Mouse (Mus musculus) MEL (cell line): ENCODE results near the gene Selplg. TPM values are rescaled to one million over a fixed set of nuclear protein-coding genes. Genes with fewer than 3 reads are reported as not detected.

ENCODE experiments used
- DNase-seq: peaks from one replicate; pipeline ENCODE4 v3.0.0; 2011; ENCODE audit warnings: low read depth, low spot score
- H3K27ac ChIP-seq: 2 replicates; pipeline ENCODE4 v1.5.1; 2012; ENCODE audit warnings: low read depth, mild to moderate bottlenecking, control low read depth, low read length, moderate library complexity; ENCODE audit not compliant: control insufficient read depth
- H3K27me3 ChIP-seq, 2 experiments: fragments of 150-350 bp in 1 of 2; sonication (generic) in 1 of 2; 2 replicates each; pipeline ENCODE4 v1.6.1; 2012; ENCODE audit warnings: low read length in 2 of 2, mild to moderate bottlenecking in 2 of 2, improper control_type of control experiment in 1 of 2, moderate library complexity in 1 of 2; ENCODE audit not compliant: insufficient read depth in 2 of 2, control insufficient read depth in 1 of 2
- H3K36me3 ChIP-seq, 2 experiments: 2 replicates each; pipeline ENCODE4 v1.6.1; 2012 to 2014; ENCODE audit warnings: low read length in 2 of 2, improper control_type of control experiment in 1 of 2, inconsistent platforms in 1 of 2, mild to moderate bottlenecking in 1 of 2; ENCODE audit not compliant: insufficient read depth in 2 of 2, control insufficient read depth in 1 of 2
- H3K4me1 ChIP-seq, 2 experiments: fragments of 150-350 bp in 1 of 2; sonication (generic) in 1 of 2; 2 replicates each; pipeline ENCODE4 v1.6.1; 2012; ENCODE audit warnings: low read length in 2 of 2, improper control_type of control experiment in 1 of 2, mild to moderate bottlenecking in 1 of 2; ENCODE audit not compliant: insufficient read depth in 2 of 2, control insufficient read depth in 1 of 2
- H3K4me3 ChIP-seq, 2 experiments: fragments of 150-350 bp in 1 of 2; sonication (generic) in 1 of 2; 2 replicates each; pipeline ENCODE4 v1.5.1; 2012; ENCODE audit warnings: low read depth in 2 of 2, low read length in 2 of 2, mild to moderate bottlenecking in 2 of 2, moderate library complexity in 2 of 2, control low read depth in 1 of 2, improper control_type of control experiment in 1 of 2; ENCODE audit not compliant: control insufficient read depth in 1 of 2, insufficient read depth in 1 of 2
- H3K79me2 ChIP-seq: 2 replicates; pipeline ENCODE4 v1.6.1; 2012; ENCODE audit warnings: mild to moderate bottlenecking, low read length, moderate library complexity; ENCODE audit not compliant: control insufficient read depth, poor library complexity, insufficient read depth
- H3K9ac ChIP-seq: 2 replicates; pipeline ENCODE4 v1.6.1; 2012; ENCODE audit warnings: low read depth, mild to moderate bottlenecking, control low read depth, low read length, moderate library complexity; ENCODE audit not compliant: control insufficient read depth, poor library complexity, severe bottlenecking
- H3K9me3 ChIP-seq: fragments of 150-350 bp; sonication (generic); replicated peaks from 2 replicates; pipeline ENCODE4 v1.6.1; 2012; ENCODE audit warnings: mild to moderate bottlenecking, low read length, improper control_type of control experiment, moderate library complexity; ENCODE audit not compliant: insufficient read depth
- BHLHE40 ChIP-seq: IDR thresholded peaks from 2 replicates; pipeline ENCODE4 v1.6.1; 2012; ENCODE audit warnings: low read depth, mild to moderate bottlenecking, inconsistent platforms, low read length, improper control_type of control experiment, borderline replicate concordance
- CTCF ChIP-seq, 3 experiments: IDR thresholded peaks in 2 of 3; conservative IDR thresholded peaks in 1 of 3; 2 replicates each; pipeline ENCODE4 v1.5.1; 2011 to 2012; ENCODE audit warnings: low read length in 3 of 3, low read depth in 2 of 3, mild to moderate bottlenecking in 2 of 3, improper control_type of control experiment in 1 of 3, inconsistent platforms in 1 of 3, mixed read lengths in 1 of 3, moderate library complexity in 1 of 3; ENCODE audit not compliant: control insufficient read depth in 1 of 3, insufficient read depth in 1 of 3, poor library complexity in 1 of 3, severe bottlenecking in 1 of 3
- EP300 ChIP-seq, 2 experiments: IDR thresholded peaks; 2 replicates each; pipeline ENCODE4 v1.6.1; 2011; ENCODE audit warnings: improper control_type of control experiment in 2 of 2, low read length in 2 of 2, low read depth in 1 of 2, mild to moderate bottlenecking in 1 of 2
- GABPA ChIP-seq: IDR thresholded peaks from 2 replicates; pipeline ENCODE4 v1.6.1; 2012; ENCODE audit warnings: low read depth, mild to moderate bottlenecking, inconsistent platforms, low read length, improper control_type of control experiment, moderate library complexity
- MAX ChIP-seq: IDR thresholded peaks from 2 replicates; pipeline ENCODE4 v1.6.1; 2011; ENCODE audit warnings: low read length, improper control_type of control experiment
- MEF2A ChIP-seq: IDR thresholded peaks from 2 replicates; pipeline ENCODE4 v1.6.1; 2014; ENCODE audit warnings: low read depth, mild to moderate bottlenecking, inconsistent platforms, low read length, improper control_type of control experiment; ENCODE audit not compliant: poor library complexity, insufficient replicate concordance, severe bottlenecking; ENCODE audit errors: extremely low read depth
- MXI1 ChIP-seq: IDR thresholded peaks from 2 replicates; pipeline ENCODE4 v1.6.1; 2011; ENCODE audit warnings: mild to moderate bottlenecking, low read depth, low read length, improper control_type of control experiment
- MYB ChIP-seq: IDR thresholded peaks from 2 replicates; pipeline ENCODE4 v1.6.1; 2011; ENCODE audit warnings: mild to moderate bottlenecking, low read depth, low read length, improper control_type of control experiment
- NELFE ChIP-seq: IDR thresholded peaks from 2 replicates; pipeline ENCODE4 v1.6.1; 2011; ENCODE audit warnings: low read depth, low read length, improper control_type of control experiment
- NRF1 ChIP-seq: IDR thresholded peaks from 2 replicates; pipeline ENCODE4 v1.6.1; 2014; ENCODE audit warnings: low read depth, mild to moderate bottlenecking, inconsistent platforms, low read length, improper control_type of control experiment, moderate library complexity; ENCODE audit not compliant: poor library complexity, insufficient read depth, severe bottlenecking
- POLR2AphosphoS2 ChIP-seq: IDR thresholded peaks from 2 replicates; pipeline ENCODE4 v1.6.1; 2011; ENCODE audit warnings: low read length, improper control_type of control experiment
- POLR2AphosphoS5 ChIP-seq: IDR thresholded peaks from 2 replicates; pipeline ENCODE4 v1.6.1; 2012; ENCODE audit warnings: low read depth, borderline replicate concordance, mild to moderate bottlenecking, inconsistent platforms, low read length, moderate library complexity, mixed read lengths
- RCOR1 ChIP-seq: IDR thresholded peaks from 2 replicates; pipeline ENCODE4 v1.6.1; 2012; ENCODE audit warnings: low read depth, mild to moderate bottlenecking, inconsistent platforms, low read length, improper control_type of control experiment
- SMC3 ChIP-seq: IDR thresholded peaks from 2 replicates; pipeline ENCODE4 v1.6.1; 2011; ENCODE audit warnings: low read depth, low read length, improper control_type of control experiment
- TAL1 ChIP-seq: IDR thresholded peaks from 2 replicates; pipeline ENCODE4 v1.6.1; 2012; ENCODE audit warnings: mild to moderate bottlenecking, inconsistent platforms, low read length, moderate library complexity, mixed read lengths
- TCF12 ChIP-seq: IDR thresholded peaks from 2 replicates; pipeline ENCODE4 v1.6.1; 2014; ENCODE audit warnings: low read depth, mild to moderate bottlenecking, inconsistent platforms, low read length, improper control_type of control experiment, moderate library complexity
- UBTF ChIP-seq: IDR thresholded peaks from 2 replicates; pipeline ENCODE4 v1.6.1; 2012; ENCODE audit warnings: low read depth, mild to moderate bottlenecking, inconsistent platforms, low read length, improper control_type of control experiment, moderate library complexity, borderline replicate concordance; ENCODE audit not compliant: insufficient read depth
- USF2 ChIP-seq, 2 experiments: IDR thresholded peaks; 2 replicates each; pipeline ENCODE4 v1.6.1; 2011 to 2012; ENCODE audit warnings: improper control_type of control experiment in 2 of 2, low read length in 2 of 2, borderline replicate concordance in 1 of 2, inconsistent platforms in 1 of 2, low read depth in 1 of 2, mild to moderate bottlenecking in 1 of 2; ENCODE audit not compliant: insufficient read depth in 1 of 2
- ZKSCAN1 ChIP-seq: IDR thresholded peaks from 2 replicates; pipeline ENCODE4 v1.6.1; 2012; ENCODE audit warnings: low read depth, mild to moderate bottlenecking, inconsistent platforms, low read length, improper control_type of control experiment, moderate library complexity
- polyA plus RNA-seq, 2 experiments: library from polyadenylated mRNA; stranded (reverse) in 1 of 2; unstranded in 1 of 2; fragments of >175 nt in 1 of 2; fragments of >200 nt in 1 of 2; gene quantifications; 2 replicates each; pipeline versions ENCODE4 v1.2.1 to v1.2.4; 2012; ENCODE audit warnings: low replicate concordance in 2 of 2, low read depth in 1 of 2; ENCODE audit not compliant: insufficient read length in 2 of 2, insufficient read depth in 1 of 2, missing spikeins in 1 of 2
- total RNA-seq: library from RNA; depleted of rRNA; stranded (reverse); fragments of 300-350 nt; gene quantifications from 2 replicates; pipeline ENCODE4 v1.2.3, GENCODE M21; 2012

Selplg gene
- total and polyA plus RNA-seq, 3 experiments, result 24.2 to 48.2 TPM; not detected in 1

DNA sequence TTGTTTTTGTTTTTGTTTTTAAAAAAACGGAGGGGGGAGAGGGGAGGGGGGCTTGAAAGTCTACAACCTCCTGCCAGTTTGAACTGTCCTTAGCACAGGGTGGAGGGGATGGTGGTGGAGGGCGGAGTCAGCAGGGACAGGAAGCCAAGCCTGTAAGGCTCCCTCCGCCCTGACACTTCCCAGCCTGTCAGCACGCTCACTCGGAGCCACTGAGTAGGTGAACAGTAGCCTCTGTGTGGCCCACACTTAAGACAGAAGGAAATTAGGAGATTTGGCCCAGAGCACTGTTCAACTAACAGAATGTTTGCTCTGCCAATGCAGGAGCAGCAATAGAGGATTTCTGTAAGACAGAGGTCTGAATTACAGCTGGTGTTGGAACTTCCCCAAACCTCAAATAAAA lies 26.5 kb upstream of the Selplg start:
- TF ChIP-seq UBTF, result no peak
- no peak for TF ChIP-seq TAL1
- TF ChIP-seq MAX, result no peak
- no peak for TF ChIP-seq POLR2AphosphoS5
- no peak for TF ChIP-seq MXI1
- no peak for TF ChIP-seq ZKSCAN1
- TF ChIP-seq GABPA, result no peak
- TF ChIP-seq RCOR1, result no peak
- TF ChIP-seq MYB, result no peak
- no peak for TF ChIP-seq EP300 (IDR thresholded peaks at IDR 0.05; ENCODE audit: low read depth in 1 of 2, low read length in 2 of 2)
- TF ChIP-seq, all 39 proteins: peak for 0
- Histone ChIP-seq H3K27ac (no peak overlapping the region), H3K27me3 (no peaks in the 10 kb centered on the region), H3K79me2 (no peaks in the 10 kb centered on the region), H3K36me3 (no peaks in the 10 kb centered on the region; a peak in 1 of 4 replicates), H3K9me3 (no peaks in the 10 kb centered on the region), H3K4me3 (no peak overlapping the region), H3K9ac (no peak overlapping the region), H3K4me1 (no peaks in the 10 kb centered on the region; a peak in 1 of 4 replicates)
- DNase-seq, result peak; percentile 32

DNA sequence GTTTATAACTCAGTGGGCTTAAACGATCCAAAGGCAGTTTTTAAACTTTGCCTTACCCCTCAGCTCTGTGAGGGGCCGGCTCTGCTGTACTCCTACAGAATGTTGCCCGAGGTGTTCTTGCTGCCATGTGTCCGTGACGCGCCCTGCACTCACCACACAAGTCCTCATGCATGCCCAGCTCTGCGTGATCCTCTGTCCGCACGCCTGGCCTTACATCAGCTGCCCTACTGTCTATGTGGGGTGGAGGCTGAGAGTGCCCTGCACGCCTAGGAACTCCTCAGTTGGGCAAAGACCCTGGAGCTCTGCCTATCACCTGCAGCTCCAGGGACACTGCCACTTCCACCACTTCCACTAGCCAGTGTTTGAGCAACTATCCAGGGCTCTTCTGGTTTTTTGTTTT lies 26.1 kb upstream of the Selplg start:
- H3K27ac ChIP-seq, result no peak overlapping the region

More for the DNA sequence above, 26.1 kb upstream of the Selplg start:
- Histone ChIP-seq H3K79me2 (no peaks in the 10 kb centered on the region), H3K27me3 (no peaks in the 10 kb centered on the region), H3K4me1 (no peaks in the 10 kb centered on the region; a peak in 1 of 4 replicates), H3K36me3 (no peaks in the 10 kb centered on the region; a peak in 2 of 4 replicates), H3K4me3 (no peak overlapping the region), H3K9ac (no peak overlapping the region), H3K9me3 (no peaks in the 10 kb centered on the region)
- TF ChIP-seq MAX (no peak), SMC3 (no peak), MXI1 (no peak), ZKSCAN1 (no peak), USF2 (IDR thresholded peaks at IDR 0.05; ENCODE audit: borderline replicate concordance in 1 of 2, insufficient read depth in 1 of 2, low read depth in 1 of 2, low read length in 2 of 2) (no peak), TCF12 (no peak), CTCF (IDR thresholded peaks at IDR 0.05 in 2 of 3, conservative IDR thresholded peaks at IDR 0.05 in 1 of 3; ENCODE audit: control insufficient read depth in 1 of 3, insufficient read depth in 1 of 3, low read depth in 2 of 3, low read length in 3 of 3, poor library complexity in 1 of 3, severe bottlenecking in 1 of 3) (no peak), MEF2A (no peak), POLR2AphosphoS2 (no peak), GABPA (no peak), BHLHE40 (no peak), POLR2AphosphoS5 (no peak), NELFE (no peak), NRF1 (no peak)
- DNase-seq, result no peak
